Comparison of ENCODE assay signal across 22 mouse cellular contexts in the genomic region with DNA sequence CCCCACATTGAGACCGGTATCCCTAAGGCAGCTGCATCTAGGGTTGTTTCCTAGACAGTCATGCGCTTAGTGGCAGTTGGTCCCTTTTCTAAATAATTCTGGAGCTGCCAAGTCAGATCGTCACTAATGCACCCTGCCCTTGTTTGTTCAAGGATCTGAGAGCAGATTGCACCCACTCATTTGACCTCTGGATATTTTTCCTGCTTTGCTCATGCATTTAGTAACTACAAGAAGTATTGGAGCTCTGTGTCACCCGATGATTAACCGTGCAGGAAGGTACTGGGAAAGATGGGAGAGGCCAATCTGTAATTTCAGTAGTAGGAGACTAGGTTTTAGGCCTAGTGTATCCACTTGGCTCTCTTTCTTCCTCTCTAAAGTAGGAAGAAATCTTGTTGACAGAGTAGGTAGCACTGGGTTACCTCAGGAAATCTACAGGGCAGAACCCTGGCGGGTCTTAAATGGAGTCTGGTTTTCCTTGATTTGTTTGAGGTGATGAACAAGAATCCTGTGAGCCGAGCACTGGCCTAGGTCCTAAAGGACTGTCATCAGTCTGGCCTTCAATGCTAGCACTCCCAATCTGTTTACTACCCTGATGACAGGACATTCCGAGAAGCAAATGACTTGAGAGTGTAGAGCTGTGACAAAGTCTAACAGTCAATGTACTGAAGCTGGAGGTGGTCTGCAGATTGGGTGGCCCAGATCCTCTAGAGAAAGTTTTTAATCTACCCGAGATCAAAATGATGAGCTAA. TPM values are rescaled to one million over a fixed set of nuclear protein-coding genes. Genes with fewer than 3 reads are reported as not detected.
DNase-seq lines count a peak whose midpoint lies in the region; ATAC-seq and TF ChIP-seq lines count a peak whose summit lies in the region.
"Had no signal": no experiment of that assay in that cellular context is flagged by ENCODE, and none has a peak within 500 bp of the region (broad histone marks: within the 10 kb centered on the region; RNA-seq: fewer than 3 reads in every experiment).

No protein-coding gene starts in this region.

- peak overlapping the region; percentile 79; the same call in 1 of the 2 replicates for H3K4me2 ChIP-seq in lung, postnatal 0 days (replicated peaks; ENCODE audit: low read depth, low read length)
- H3K4me2 ChIP-seq in intestine, embryonic 15.5 days (replicated peaks) = peak overlapping the region; percentile 87
- no peak overlapping the region for H3K4me2 ChIP-seq in stomach, embryonic 15.5 days
- no peak overlapping the region for H3K4me2 ChIP-seq in forebrain, embryonic 12.5 days

- no peaks in the 10 kb centered on the region for H3K4me1 ChIP-seq in lung, postnatal 0 days (ENCODE audit: insufficient read depth, low read depth, low read length)
- no peaks in the 10 kb centered on the region; the same call in none of the 2 replicates for H3K4me1 ChIP-seq in intestine, embryonic 15.5 days (replicated peaks)
- H3K4me1 ChIP-seq in stomach, embryonic 15.5 days = peaks cover 5% of the 10 kb centered on the region; the same call in 1 of the 2 replicates
- peaks cover 11% of the 10 kb centered on the region for H3K4me1 ChIP-seq in forebrain, embryonic 12.5 days

- 64% methylated on average over 9 of the region's 9 CpGs for WGBS in lung, postnatal 0 days
- 66% methylated on average over 9 of the region's 9 CpGs for WGBS in intestine, embryonic 15.5 days
- 75% methylated on average over 9 of the region's 9 CpGs for WGBS in stomach, embryonic 15.5 days
- WGBS in forebrain, embryonic 12.5 days = 88% methylated on average over 9 of the region's 9 CpGs

- H3K4me3 ChIP-seq in lung, postnatal 0 days (ENCODE audit: low read depth, low read length) = no peak overlapping the region
- H3K4me3 ChIP-seq in intestine, embryonic 15.5 days (replicated peaks) = no peak overlapping the region
- H3K4me3 ChIP-seq in stomach, embryonic 15.5 days (replicated peaks) = 0 out of 2 replicates have a peak overlapping the region, but pooled peaks have one; percentile 56
- no peak overlapping the region for H3K4me3 ChIP-seq in forebrain, embryonic 12.5 days (replicated peaks)
- no peak overlapping the region for H3K4me3 ChIP-seq in left cerebral cortex, adult 2 months

- no peak for TF ChIP-seq EP300 in lung, postnatal 0 days (IDR thresholded peaks at IDR 0.05)

- no peaks in the 10 kb centered on the region for H3K36me3 ChIP-seq in lung, postnatal 0 days (ENCODE audit: insufficient read depth, low read length)
- no peaks in the 10 kb centered on the region for H3K36me3 ChIP-seq in intestine, embryonic 15.5 days
- no peaks in the 10 kb centered on the region for H3K36me3 ChIP-seq in stomach, embryonic 15.5 days
- no peaks in the 10 kb centered on the region for H3K36me3 ChIP-seq in forebrain, embryonic 12.5 days (replicated peaks)
- H3K36me3 ChIP-seq: midbrain, embryonic 15.5 days had no signal

- intact Hi-C loops in left cerebral cortex, adult 2 months (cut with DNase I) = no loop called here

- no peaks in the 10 kb centered on the region for H3K27me3 ChIP-seq in lung, postnatal 0 days (replicated peaks; ENCODE audit: insufficient read depth, low read length)
- no peaks in the 10 kb centered on the region for H3K27me3 ChIP-seq in intestine, embryonic 15.5 days (replicated peaks)
- H3K27me3 ChIP-seq in stomach, embryonic 15.5 days (replicated peaks) = 0 out of 2 replicates have a peak, but pooled peaks cover 6% of the 10 kb centered on the region
- peaks cover 44% of the 10 kb centered on the region for H3K27me3 ChIP-seq in forebrain, embryonic 12.5 days

- no peaks in the 10 kb centered on the region for H3K9me3 ChIP-seq in lung, postnatal 0 days (ENCODE audit: low read length)
- H3K9me3 ChIP-seq in intestine, embryonic 15.5 days = no peaks in the 10 kb centered on the region
- H3K9me3 ChIP-seq in stomach, embryonic 15.5 days = no peaks in the 10 kb centered on the region
- no peaks in the 10 kb centered on the region for H3K9me3 ChIP-seq in forebrain, embryonic 12.5 days
- H3K9me3 ChIP-seq: midbrain, embryonic 15.5 days had no signal

- H3K27ac ChIP-seq in lung, postnatal 0 days (ENCODE audit: low read length) = no peak overlapping the region
- H3K27ac ChIP-seq in intestine, embryonic 15.5 days = peak overlapping the region; percentile 85
- no peak overlapping the region for H3K27ac ChIP-seq in stomach, embryonic 15.5 days
- H3K27ac ChIP-seq in forebrain, embryonic 12.5 days = no peak overlapping the region
- no peak overlapping the region for H3K27ac ChIP-seq in left cerebral cortex, adult 2 months
- H3K27ac ChIP-seq: midbrain, embryonic 15.5 days had no signal

- no peak for TF ChIP-seq CTCF in lung, postnatal 0 days (IDR thresholded peaks at IDR 0.05)
- no peak for TF ChIP-seq CTCF in left cerebral cortex, adult 2 months (IDR thresholded peaks at IDR 0.05)

- peak; percentile 47 for DNase-seq in lung, postnatal 0 days (ENCODE audit: low spot score)
- no peak for DNase-seq in lung, postnatal 4 days
- DNase-seq in adrenal gland, adult 8-10 months = peak; percentile 34
- no peak for DNase-seq in cerebellum, adult 11 months
- DNase-seq in left cerebral cortex, adult 2 months (ENCODE audit: extremely low spot score in 1 of 2, low spot score in 2 of 2) = no peak
- DNase-seq: cerebellum, adult 9-10 months; gastrocnemius, postnatal 14 days; kidney, postnatal 10 days; layer of hippocampus, adult 9-11 months; lung, adult 2 months; right cerebral cortex, postnatal 25 days; thymus, adult 18-20 months had no signal

- ATAC-seq in lung, postnatal 0 days = no peak
- ATAC-seq in intestine, embryonic 15.5 days = peak; percentile 14
- ATAC-seq in stomach, embryonic 15.5 days (ENCODE audit: insufficient read depth, low FRiP score, low read depth) = peak; percentile 14; the same call in 1 of the 2 replicates
- no peak for ATAC-seq in forebrain, embryonic 12.5 days (ENCODE audit: low FRiP score)
- ATAC-seq: CD4-positive, CD25-positive, alpha-beta regulatory T cell, adult 4 months; forebrain, embryonic 16.5 days had no signal

- no peak overlapping the region for H3K9ac ChIP-seq in lung, postnatal 0 days (replicated peaks; ENCODE audit: low read depth)
- H3K9ac ChIP-seq in intestine, embryonic 15.5 days = no peak overlapping the region
- H3K9ac ChIP-seq in stomach, embryonic 15.5 days = no peak overlapping the region
- H3K9ac ChIP-seq in forebrain, embryonic 12.5 days = no peak overlapping the region
- H3K9ac ChIP-seq: midbrain, embryonic 15.5 days had no signal

RNA-seq across cellular contexts. Expression of gene Nipal1, which starts 1.6 kb away (rescaled TPM):
- polyA plus RNA-seq in lung, postnatal 0 days (2015; fragmentation: Nextera tagmentation; extraction: Ambion mirVana) = 11.0 TPM in 2 replicates
- total RNA-seq in adrenal gland, adult 8-10 months (2022) = 1 to 10 TPM in 1 of 4 experiments, under 1 TPM in 3; 0.24 to 3.5 (median 0.60) TPM
- 30.5 and 31.6 TPM in 2 replicates for polyA plus RNA-seq in intestine, embryonic 15.5 days (2015; fragmentation: Nextera tagmentation; extraction: Ambion mirVana)
- polyA plus RNA-seq in stomach, embryonic 15.5 days (2015; fragmentation: Nextera tagmentation; extraction: Ambion mirVana) = 14.3 and 14.5 TPM in 2 replicates
- 0.49 and 0.56 TPM in 2 replicates for polyA plus RNA-seq in forebrain, embryonic 12.5 days (2016; fragmentation: Nextera tagmentation; extraction: Ambion mirVana)
- total RNA-seq in left cerebral cortex, adult 2 months (2021) = not detected
- total RNA-seq: left cerebral cortex, postnatal 25 days; MEL had no signal
- polyA plus RNA-seq: forebrain, embryonic 16.5 days; heart, embryonic 14.5 days had no signal

RNA-seq across cellular contexts. Expression of gene Cnga1, which starts 5.1 kb away (rescaled TPM):
- 0.05 TPM in 1 of 2 replicates, not detected in the other for polyA plus RNA-seq in lung, postnatal 0 days (2015; fragmentation: Nextera tagmentation; extraction: Ambion mirVana)
- under 1 TPM in 1 of 4 experiments, not detected in 3; 0.15 TPM for total RNA-seq in adrenal gland, adult 8-10 months (2022)
- 0.06 TPM in 1 of 2 replicates, not detected in the other for polyA plus RNA-seq in intestine, embryonic 15.5 days (2015; fragmentation: Nextera tagmentation; extraction: Ambion mirVana)
- polyA plus RNA-seq in stomach, embryonic 15.5 days (2015; fragmentation: Nextera tagmentation; extraction: Ambion mirVana) = not detected in 2 replicates
- not detected in 2 replicates for polyA plus RNA-seq in forebrain, embryonic 12.5 days (2016; fragmentation: Nextera tagmentation; extraction: Ambion mirVana)
- total RNA-seq in left cerebral cortex, adult 2 months (2021) = not detected
- total RNA-seq: gastrocnemius, postnatal 14 days; left cerebral cortex, postnatal 25 days; MEL had no signal
- polyA plus RNA-seq: forebrain, embryonic 16.5 days; heart, embryonic 14.5 days; midbrain, embryonic 15.5 days; urinary bladder, adult 2 months had no signal

Comparison
In these comparisons a context has a peak if more than half of its experiments do, and no peak if none do; other contexts are left out.
1. DNase-seq: peak in lung, postnatal 0 days (single experiment) and adrenal gland, adult 8-10 months (single experiment); none in lung, postnatal 4 days (0 of 2), cerebellum, adult 11 months (single experiment) and left cerebral cortex, adult 2 months (0 of 2).
2. ATAC-seq: peak in intestine, embryonic 15.5 days (single experiment) and stomach, embryonic 15.5 days (single experiment); none in lung, postnatal 0 days (single experiment) and forebrain, embryonic 12.5 days (single experiment).
3. H3K4me2 ChIP-seq: peak in lung, postnatal 0 days (single experiment) and intestine, embryonic 15.5 days (single experiment); none in stomach, embryonic 15.5 days (single experiment) and forebrain, embryonic 12.5 days (single experiment).